Mouse (Mus musculus) CD8-positive naive resting alpha-beta T cell, adult 2 months (primary cell): Measurements from ENCODE around the gene Trp53bp2.
A peak's percentile ranks its signal among the peaks of the same experiment; 100 is the strongest.

Source experiments
- DNase-seq, 2 experiments: peaks; one replicate each; pipeline ENCODE4 v3.0.0; 2022; ENCODE audit warnings: low read depth in 2 of 2, low spot score in 2 of 2

Trp53bp2 gene

GRCm38 (mm10) chr1:182408684-182409327, at the start of gene Trp53bp2:
Trp53bp2 (plus strand) TSS chr1:182409172.
- DNase-seq, result peak; percentile 100

DNA sequence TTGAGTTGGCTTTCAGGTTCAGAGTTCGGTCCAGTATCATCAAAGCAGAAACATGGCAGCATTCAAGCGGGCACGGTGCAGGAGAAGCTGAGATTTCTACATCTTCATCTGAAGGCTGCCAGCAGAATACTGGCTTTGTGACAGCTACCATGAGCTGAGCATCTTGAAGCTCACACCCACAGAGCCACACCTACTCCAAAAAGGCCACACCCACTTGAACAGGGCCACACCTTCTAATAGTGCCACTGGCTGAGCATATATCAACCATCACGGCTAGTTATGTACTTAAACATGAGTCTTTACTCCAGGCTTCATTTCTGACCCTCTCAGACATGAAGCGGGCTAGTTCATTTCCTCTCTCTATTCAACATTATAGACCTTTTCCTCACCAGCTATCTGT, 46.3 kb upstream of the Trp53bp2 start:
- DNase-seq, result no peak

DNA sequence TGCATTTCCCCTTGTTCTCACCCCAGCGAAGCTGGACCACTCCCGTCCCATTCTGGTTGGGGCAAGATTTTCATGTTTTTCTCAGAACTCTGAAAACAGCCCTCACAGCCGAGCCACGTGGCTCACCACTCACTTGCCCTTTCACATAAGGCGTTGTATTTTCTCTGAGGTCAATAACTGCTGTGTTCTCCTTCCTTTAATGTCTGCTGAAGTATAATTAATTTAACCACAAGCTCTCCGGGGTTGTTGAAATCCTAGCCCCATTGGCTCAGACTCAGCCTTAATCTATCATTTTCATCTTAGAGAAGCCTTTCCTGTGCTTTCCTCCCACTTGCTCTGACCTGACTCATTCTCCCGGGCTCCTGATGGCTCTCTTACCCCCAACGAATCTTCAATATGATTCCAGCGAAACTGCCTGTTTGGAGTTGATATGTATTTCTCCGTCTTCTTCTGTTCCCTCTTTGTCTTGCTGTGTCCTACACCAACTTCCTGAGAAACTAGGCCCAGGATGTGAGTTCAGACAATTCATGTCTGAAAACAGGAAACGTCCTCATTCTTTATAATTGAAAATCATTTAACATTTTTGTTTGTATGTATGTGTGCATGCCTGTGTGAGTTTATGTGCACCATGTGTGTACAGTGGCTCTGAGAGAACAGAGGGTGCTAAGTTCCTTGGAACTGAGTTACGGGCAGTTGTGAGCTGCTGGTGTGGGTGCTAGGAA, 45.1 kb upstream of the Trp53bp2 start:
- DNase-seq, result no peak

DNA sequence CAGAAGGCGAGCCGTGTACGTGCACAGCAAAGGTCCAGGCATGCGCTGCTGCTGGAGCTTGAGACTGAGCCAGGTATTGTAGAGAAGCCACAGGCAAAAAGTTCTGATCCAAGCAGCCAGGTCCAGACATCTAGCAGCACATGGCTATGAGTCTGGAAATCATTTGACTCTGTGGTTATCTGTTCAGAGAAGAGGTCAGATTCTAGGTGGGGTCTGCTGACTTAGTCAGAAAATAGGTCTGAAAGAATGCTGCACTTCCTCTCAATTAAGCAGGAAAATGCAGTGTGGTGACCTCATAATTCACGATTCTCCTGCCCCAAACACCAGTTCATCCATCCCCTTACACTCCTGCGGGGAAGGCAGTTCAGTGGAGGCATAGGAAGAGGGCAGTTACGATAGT, 40.7 kb upstream of the Trp53bp2 start:
- no peak for DNase-seq

GRCm38 (mm10) chr1:182368782-182369181, 40.2 kb upstream of the Trp53bp2 start:
- DNase-seq, result no peak

- DNase-seq, result no peak
These were observed 39.5 kb upstream of the Trp53bp2 start for GRCm38 (mm10) chr1:182369435-182369834.

- DNase-seq, result no peak
These were observed 37.1 kb upstream of the Trp53bp2 start for GRCm38 (mm10) chr1:182371891-182372290.

GRCm38 (mm10) chr1:182376221-182376620, 32.8 kb upstream of the Trp53bp2 start:
- peak; percentile 22 to 28 for DNase-seq

- no peak for DNase-seq
These were observed 32.1 kb upstream of the Trp53bp2 start for GRCm38 (mm10) chr1:182376826-182377225.

DNA sequence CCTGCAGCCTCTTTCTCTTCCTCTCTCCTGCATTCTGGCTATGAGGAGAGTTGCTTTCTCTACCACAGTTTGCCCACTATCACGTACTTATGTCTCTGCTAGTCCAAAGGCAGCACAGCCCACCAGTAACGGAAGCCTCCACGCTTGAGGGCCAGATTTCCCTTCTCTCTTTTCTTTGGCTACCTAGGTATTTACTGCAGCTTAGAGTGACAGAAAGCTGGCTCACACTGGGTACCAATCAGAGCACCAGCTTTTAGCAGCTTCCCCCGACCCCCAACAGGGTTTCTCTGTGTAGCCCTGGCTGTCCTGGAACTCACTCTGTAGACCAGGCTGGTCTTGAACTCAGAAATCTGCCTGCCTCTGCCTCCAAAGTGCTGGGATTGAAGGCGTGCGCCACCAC, 31.5 kb upstream of the Trp53bp2 start:
- no peak for DNase-seq

DNA sequence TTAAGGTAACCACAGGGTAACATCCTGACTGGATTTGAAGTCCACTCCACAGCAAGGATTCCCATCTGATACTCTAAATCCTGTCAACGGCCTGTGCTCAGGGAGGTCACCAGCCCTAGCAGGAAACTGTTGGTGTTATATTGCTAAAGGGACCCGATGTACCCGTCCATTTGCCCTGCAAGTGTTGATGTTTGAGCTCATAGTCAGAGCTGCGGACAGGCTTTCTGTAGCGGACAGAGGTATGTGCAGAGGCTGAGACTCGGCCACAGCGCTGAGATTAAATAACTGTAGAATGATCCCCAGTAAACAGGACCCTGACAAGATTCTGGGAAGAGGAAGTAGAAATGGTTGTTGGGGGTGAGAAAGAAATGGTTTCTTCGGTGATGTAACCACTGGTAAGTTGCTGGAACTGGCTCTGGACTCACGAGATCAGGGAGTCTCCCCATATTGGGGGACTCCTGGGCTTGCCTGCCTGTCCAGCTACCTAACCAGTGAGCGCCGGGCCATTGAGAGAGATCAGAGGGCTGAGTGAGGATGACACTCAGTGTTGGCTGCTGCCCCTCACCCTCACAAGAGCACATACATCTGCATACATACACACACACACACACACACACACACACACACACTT, 30.7 kb upstream of the Trp53bp2 start:
- DNase-seq, result no peak

DNA sequence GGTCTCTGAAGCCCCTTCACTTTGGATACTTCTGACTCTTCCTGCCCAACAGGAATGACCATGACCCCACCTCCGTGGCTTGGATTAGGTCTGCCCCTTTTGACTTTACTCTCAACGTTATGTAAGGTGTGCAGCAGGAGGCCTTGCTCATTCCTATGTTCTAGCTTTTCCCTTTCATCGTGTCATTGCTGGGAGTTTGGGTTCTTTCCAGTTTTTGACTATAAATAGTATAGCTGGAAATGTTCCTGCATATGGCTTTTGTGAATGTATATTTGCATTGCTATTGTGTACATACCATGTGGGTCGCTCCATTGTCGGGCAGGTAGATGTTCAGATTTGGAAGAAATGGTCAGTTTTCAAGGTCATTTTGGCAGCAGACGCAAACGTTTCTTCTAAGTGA, 30.1 kb upstream of the Trp53bp2 start:
- DNase-seq, result no peak

DNA sequence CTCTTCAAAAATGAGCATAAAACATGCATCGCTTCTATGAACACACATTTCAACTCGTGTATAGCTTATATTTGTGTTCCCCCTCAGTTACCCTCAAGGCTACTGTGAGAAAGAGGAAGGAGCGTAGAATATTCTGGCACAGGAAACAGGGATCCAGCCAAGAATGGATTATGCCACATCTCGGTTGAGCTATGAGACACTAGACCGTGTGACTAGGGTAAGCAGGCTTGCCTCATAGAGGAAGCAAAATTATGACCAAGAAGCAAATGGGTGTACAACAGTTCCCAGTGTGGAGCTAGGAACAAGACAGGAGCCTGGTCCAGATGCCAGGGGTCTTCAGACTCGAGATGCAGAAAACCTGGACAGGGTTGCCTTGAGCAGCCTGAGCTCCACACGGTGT, 28.3 kb upstream of the Trp53bp2 start:
- no peak for DNase-seq

DNA sequence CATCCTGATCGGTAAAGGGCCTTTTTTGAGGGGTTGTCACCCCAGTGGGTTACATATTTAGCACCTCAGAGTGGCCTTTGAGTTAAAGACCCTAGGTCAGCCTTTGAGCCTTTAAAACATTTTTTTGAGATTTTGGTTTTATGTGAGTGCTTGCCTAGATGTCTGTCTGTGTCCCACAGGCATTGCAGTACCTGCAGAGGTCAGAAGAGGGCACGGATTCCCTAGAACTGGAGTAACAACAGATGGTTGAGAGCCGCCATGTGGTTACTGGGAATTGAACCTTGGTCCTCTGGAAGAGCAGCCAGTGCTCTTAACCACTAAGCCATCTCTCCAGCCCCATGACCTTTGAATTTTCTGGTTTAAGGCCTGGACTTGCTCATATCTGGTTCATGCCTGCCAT, 27.6 kb upstream of the Trp53bp2 start:
- DNase-seq, result no peak

DNA sequence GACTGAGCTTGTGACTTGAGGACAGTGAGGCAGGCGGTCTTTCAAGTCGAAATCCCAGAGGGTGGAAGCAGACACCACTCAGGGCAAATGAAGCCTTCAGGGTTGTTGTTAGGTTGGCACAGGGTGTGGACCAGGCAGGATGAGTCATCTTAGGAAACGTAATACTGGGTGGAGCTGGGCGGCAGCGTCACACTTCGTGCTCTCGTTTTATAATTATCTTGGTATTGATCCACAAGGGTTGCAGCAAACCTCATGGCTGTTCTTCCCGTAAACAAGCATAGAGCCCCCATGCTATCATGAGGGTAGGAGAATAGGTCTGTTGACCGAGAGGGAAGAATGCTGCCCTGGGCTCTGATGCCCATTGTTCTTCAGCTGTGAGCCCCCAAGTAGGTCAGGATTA, 25.9 kb upstream of the Trp53bp2 start:
- no peak for DNase-seq

DNA sequence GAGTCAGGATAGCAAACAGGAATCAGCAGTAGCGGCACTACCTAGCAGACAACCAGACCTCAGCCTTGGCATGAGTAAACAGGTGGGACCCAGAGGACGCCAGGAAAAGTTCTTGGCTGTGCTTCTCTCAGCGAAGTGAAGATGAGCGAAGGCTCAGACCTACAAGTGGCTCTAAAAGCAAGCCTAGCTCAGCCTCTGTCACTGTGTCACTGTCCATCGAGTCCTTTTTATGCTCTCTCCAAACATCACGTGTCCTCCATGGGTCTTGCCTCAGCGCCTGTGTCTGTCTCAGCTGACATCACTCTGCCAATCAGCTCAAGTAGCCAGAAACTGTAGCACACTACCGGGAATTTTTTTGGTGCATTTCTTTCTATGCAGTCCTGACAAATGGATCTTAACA, 22.5 kb upstream of the Trp53bp2 start:
- no peak for DNase-seq

DNA sequence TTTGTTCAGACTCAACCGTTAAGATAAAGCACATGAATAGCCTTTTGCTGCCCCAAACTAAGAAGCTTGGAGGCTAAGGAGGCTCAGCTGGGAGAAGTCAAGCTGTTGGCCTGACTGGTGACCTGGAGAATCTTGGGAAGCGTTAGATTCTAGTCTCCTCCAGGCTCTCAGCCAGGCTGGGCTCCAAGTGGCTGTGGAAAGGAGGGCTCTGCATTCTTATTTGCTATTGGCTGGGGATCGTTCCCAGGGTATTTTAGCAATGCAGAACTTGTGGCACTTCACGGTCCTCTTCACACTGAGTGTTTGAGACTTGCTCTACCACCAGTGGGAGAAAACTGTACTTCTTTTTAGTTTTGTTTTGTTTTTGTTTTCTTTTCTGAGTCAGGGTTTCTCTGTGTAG, 20.2 kb upstream of the Trp53bp2 start:
- DNase-seq, result no peak

- DNase-seq, result no peak
These were observed 10.8 kb upstream of the Trp53bp2 start for GRCm38 (mm10) chr1:182398171-182398570.

GRCm38 (mm10) chr1:182398780-182399179, 10.2 kb upstream of the Trp53bp2 start:
- no peak for DNase-seq

GRCm38 (mm10) chr1:182399205-182399604, 9.8 kb upstream of the Trp53bp2 start:
- DNase-seq, result no peak

DNA sequence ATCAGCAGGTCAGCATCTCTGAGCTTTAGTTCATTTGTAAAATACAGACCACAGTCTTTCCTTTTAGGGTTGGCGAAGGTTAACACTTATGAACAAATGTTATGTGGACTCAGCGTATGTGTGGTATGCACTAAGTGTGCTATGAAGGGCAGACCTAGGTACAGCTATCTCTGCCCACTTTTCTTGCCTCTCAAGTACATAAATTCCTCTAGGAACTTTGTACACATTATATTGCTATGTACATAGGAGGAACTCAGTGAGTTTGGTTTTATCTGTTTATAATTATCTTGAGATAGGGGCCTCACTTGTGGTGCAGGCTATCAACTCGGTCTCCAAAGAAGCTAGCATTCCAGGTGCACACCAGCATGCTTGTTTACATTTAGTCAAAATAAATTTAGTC, 9.1 kb upstream of the Trp53bp2 start:
- no peak for DNase-seq

DNA sequence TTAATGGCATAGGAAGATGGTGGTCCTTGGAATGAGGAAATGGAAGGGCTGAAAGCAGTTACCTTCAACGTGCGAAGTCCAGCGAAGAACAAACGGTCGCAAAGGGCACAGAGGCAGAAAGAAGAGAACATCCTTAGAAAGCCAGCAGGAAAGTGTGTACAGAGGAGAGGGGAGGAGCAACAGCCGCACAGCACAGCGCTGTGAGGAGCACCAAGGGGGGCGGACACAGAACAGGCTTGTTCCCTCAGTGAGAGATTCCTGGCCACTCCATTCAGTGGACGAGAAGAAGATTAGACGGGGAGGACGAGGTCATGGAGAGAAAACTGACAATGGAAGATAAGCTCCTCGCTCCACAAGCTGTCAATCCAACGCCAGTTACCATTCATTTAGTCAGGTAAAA, 5.9 kb upstream of the Trp53bp2 start:
- DNase-seq, result no peak
